Mouse (Mus musculus): ENCODE measurements around the gene Ntm. TPM values are rescaled to one million over a fixed set of nuclear protein-coding genes. Genes with fewer than 3 reads are reported as not detected.

The Ntm gene
- total and polyA plus RNA-seq, 3 experiments: not detected

- Histone ChIP-seq H3K36me3 (ENCODE audit: control insufficient read depth in 1 of 2, insufficient read depth in 2 of 2, low read length in 2 of 2) (no peaks in the 10 kb centered on the region), H3K4me3 (ENCODE audit: control insufficient read depth in 1 of 2, insufficient read depth in 1 of 2, low read depth in 2 of 2, low read length in 2 of 2) (no peak overlapping the region), H3K27ac (ENCODE audit: control insufficient read depth, low read depth, low read length) (no peak overlapping the region), H3K9ac (ENCODE audit: control insufficient read depth, low read depth, low read length, poor library complexity, severe bottlenecking) (no peak overlapping the region), H3K79me2 (ENCODE audit: control insufficient read depth, insufficient read depth, low read length, poor library complexity) (no peaks in the 10 kb centered on the region), H3K27me3 (ENCODE audit: control insufficient read depth in 1 of 2, insufficient read depth in 2 of 2, low read length in 2 of 2) (no peaks in the 10 kb centered on the region), H3K9me3 (replicated peaks; ENCODE audit: insufficient read depth, low read length) (no peaks in the 10 kb centered on the region), H3K4me1 (ENCODE audit: control insufficient read depth in 1 of 2, insufficient read depth in 2 of 2, low read length in 2 of 2) (no peaks in the 10 kb centered on the region)
- TF ChIP-seq MAZ (IDR thresholded peaks at IDR 0.05; ENCODE audit: low read depth, low read length): no peak
- DNase-seq (ENCODE audit: low read depth, low spot score): no peak
Measured at GRCm38 (mm10) chr9:29058811-29059210, 904.1 kb downstream of the Ntm start.

- no peak for DNase-seq (ENCODE audit: low read depth, low spot score)
- no peak overlapping the region for H3K9ac ChIP-seq (ENCODE audit: control insufficient read depth, low read depth, low read length, poor library complexity, severe bottlenecking)
- no peaks in the 10 kb centered on the region for H3K36me3 ChIP-seq (ENCODE audit: control insufficient read depth in 1 of 2, insufficient read depth in 2 of 2, low read length in 2 of 2)
- no peaks in the 10 kb centered on the region for H3K79me2 ChIP-seq (ENCODE audit: control insufficient read depth, insufficient read depth, low read length, poor library complexity)
- no peaks in the 10 kb centered on the region for H3K4me1 ChIP-seq (ENCODE audit: control insufficient read depth in 1 of 2, insufficient read depth in 2 of 2, low read length in 2 of 2)
- H3K27me3 ChIP-seq (ENCODE audit: control insufficient read depth in 1 of 2, insufficient read depth in 2 of 2, low read length in 2 of 2): no peaks in the 10 kb centered on the region
- H3K27ac ChIP-seq (ENCODE audit: control insufficient read depth, low read depth, low read length): no peak overlapping the region
- no peak for TF ChIP-seq TCF12 (IDR thresholded peaks at IDR 0.05; ENCODE audit: low read depth, low read length)
- TF ChIP-seq RCOR1 (IDR thresholded peaks at IDR 0.05; ENCODE audit: low read depth, low read length): no peak
- no peak for TF ChIP-seq ZMIZ1 (IDR thresholded peaks at IDR 0.05; ENCODE audit: low read depth, low read length)
- no peak for TF ChIP-seq CTCF (IDR thresholded peaks at IDR 0.05 in 2 of 3, conservative IDR thresholded peaks at IDR 0.05 in 1 of 3; ENCODE audit: control insufficient read depth in 1 of 3, insufficient read depth in 1 of 3, low read depth in 2 of 3, low read length in 3 of 3, poor library complexity in 1 of 3, severe bottlenecking in 1 of 3)
- no peak for TF ChIP-seq BHLHE40 (IDR thresholded peaks at IDR 0.05; ENCODE audit: borderline replicate concordance, low read depth, low read length)
- no peak for TF ChIP-seq USF2 (IDR thresholded peaks at IDR 0.05; ENCODE audit: borderline replicate concordance in 1 of 2, insufficient read depth in 1 of 2, low read depth in 1 of 2, low read length in 2 of 2)
- no peak for TF ChIP-seq GABPA (IDR thresholded peaks at IDR 0.05; ENCODE audit: low read depth, low read length)
- TF ChIP-seq POLR2AphosphoS2 (IDR thresholded peaks at IDR 0.05; ENCODE audit: low read length): no peak
- no peak for TF ChIP-seq TBP (IDR thresholded peaks at IDR 0.05; ENCODE audit: low read depth, low read length)
- TF ChIP-seq NELFE (IDR thresholded peaks at IDR 0.05; ENCODE audit: low read depth, low read length): no peak
- no peak for TF ChIP-seq POLR2AphosphoS5 (IDR thresholded peaks at IDR 0.05; ENCODE audit: borderline replicate concordance, low read depth, low read length)
- TF ChIP-seq ETS1 (IDR thresholded peaks at IDR 0.05; ENCODE audit: low read depth, low read length): no peak
- TF ChIP-seq RAD21 (IDR thresholded peaks at IDR 0.05; ENCODE audit: low read depth, low read length): no peak
- TF ChIP-seq MAFK (IDR thresholded peaks at IDR 0.05; ENCODE audit: borderline replicate concordance, low read depth, low read length): no peak
- TF ChIP-seq USF1 (IDR thresholded peaks at IDR 0.05; ENCODE audit: low read depth, low read length): no peak
- no peak for TF ChIP-seq TAL1 (IDR thresholded peaks at IDR 0.05; ENCODE audit: low read length)
- no peak for TF ChIP-seq UBTF (IDR thresholded peaks at IDR 0.05; ENCODE audit: borderline replicate concordance, insufficient read depth, low read depth, low read length)
- no peak for TF ChIP-seq SMC3 (IDR thresholded peaks at IDR 0.05; ENCODE audit: low read depth, low read length)
- no peak overlapping the region for H3K4me3 ChIP-seq (ENCODE audit: control insufficient read depth in 1 of 2, insufficient read depth in 1 of 2, low read depth in 2 of 2, low read length in 2 of 2)
- no peaks in the 10 kb centered on the region for H3K9me3 ChIP-seq (replicated peaks; ENCODE audit: insufficient read depth, low read length)
Measured at GRCm38 (mm10) chr9:29055637-29056036, 907.3 kb downstream of the Ntm start.

Data from MEL (cell line).